Mouse (Mus musculus): ENCODE measurements around the gene Ddx4. TPM values are rescaled to one million over a fixed set of nuclear protein-coding genes. Genes with fewer than 3 reads are reported as not detected.

The Ddx4 gene
- polyA plus RNA-seq, 1 experiment from 2014 or later = not detected

- no peak for ATAC-seq
- no peak for DNase-seq (ENCODE audit: low read depth, low spot score)
Observed at GRCm38 (mm10) chr13:112671708-112672107, 19.4 kb upstream of the Ddx4 start.

GRCm38 (mm10) chr13:112667215-112667614 lies 14.9 kb upstream of the Ddx4 start:
- ATAC-seq (no peak), DNase-seq (ENCODE audit: low read depth, low spot score) (no peak)
- in situ Hi-C loops (cut with MboI; ENCODE audit: low pct_unique_long_range_greater_than_20kb) = loop anchor here (5.0 to 25.0 kb wide), 2 partner anchors 230 to 595 kb away; no protein-coding TSS in a partner anchor
- no peak for TF ChIP-seq CTCF (IDR thresholded peaks at IDR 0.05)
- ChIA-PET POLR2A (no interaction called here), CTCF (interaction anchor here (1.0 kb wide), 1 partner anchor 150 kb away, joined by 3 read pairs; no protein-coding TSS in a partner anchor)
- H3K27me3 ChIP-seq = no peaks in the 10 kb centered on the region

More at GRCm38 (mm10) chr13:112671708-112672107, 19.4 kb upstream of the Ddx4 start:
- H3K27me3 ChIP-seq = no peaks in the 10 kb centered on the region
- POLR2A ChIA-PET = no interaction called here
- CTCF ChIA-PET = interaction anchor here (1.3 kb wide), 1 partner anchor 210 kb away, joined by 3 read pairs; no protein-coding TSS in a partner anchor
- peak; percentile 24 for TF ChIP-seq CTCF (IDR thresholded peaks at IDR 0.05)
- in situ Hi-C loops (cut with MboI; ENCODE audit: low pct_unique_long_range_greater_than_20kb) = loop anchor here (5.0 to 25.0 kb wide), 2 partner anchors 366 to 591 kb away; partner anchors contain the start of gene Cdc20b

- ATAC-seq = no peak
- no peak for DNase-seq (ENCODE audit: low read depth, low spot score)
- in situ Hi-C loops (cut with MboI; ENCODE audit: low pct_unique_long_range_greater_than_20kb) = loop anchor here (5.0 to 25.0 kb wide), 2 partner anchors 231 to 596 kb away; no protein-coding TSS in a partner anchor
- ChIA-PET POLR2A (no interaction called here), CTCF (interaction anchor here (1.0 kb wide), 1 partner anchor 151 kb away, joined by 3 read pairs; no protein-coding TSS in a partner anchor)
- H3K27me3 ChIP-seq = no peaks in the 10 kb centered on the region
- no peak for TF ChIP-seq CTCF (IDR thresholded peaks at IDR 0.05)
Observed at GRCm38 (mm10) chr13:112666433-112667024, 14.3 kb upstream of the Ddx4 start.

- TF ChIP-seq CTCF (IDR thresholded peaks at IDR 0.05) = no peak
- ATAC-seq = no peak
- in situ Hi-C loops (cut with MboI; ENCODE audit: low pct_unique_long_range_greater_than_20kb) = loop anchor here (25.0 kb wide), 1 partner anchor 601 kb away; no protein-coding TSS in a partner anchor
- ChIA-PET POLR2A (interaction anchor here (0.6 kb wide), 1 partner anchor 373 kb away, joined by 3 read pairs; no protein-coding TSS in a partner anchor), CTCF (interaction anchor here (0.5 kb wide), 1 partner anchor 136 kb away, joined by 3 read pairs; no protein-coding TSS in a partner anchor)
- DNase-seq (ENCODE audit: low read depth, low spot score) = no peak
- H3K27me3 ChIP-seq = no peaks in the 10 kb centered on the region
Observed at GRCm38 (mm10) chr13:112661687-112662086, 9.4 kb upstream of the Ddx4 start.

GRCm38 (mm10) chr13:112660574-112661381 lies 8.5 kb upstream of the Ddx4 start, which contains the start of gene Slc38a9:
Gene Slc38a9, plus strand, starts transcription at chr13:112660751.
- ChIA-PET POLR2A (interaction anchor here (0.6 kb wide), 1 partner anchor 374 kb away, joined by 3 read pairs; no protein-coding TSS in a partner anchor), CTCF (no interaction called here)
- in situ Hi-C loops (cut with MboI; ENCODE audit: low pct_unique_long_range_greater_than_20kb) = loop anchor here (25.0 kb wide), 1 partner anchor 602 kb away; no protein-coding TSS in a partner anchor
- ATAC-seq (peak; percentile 98), DNase-seq (ENCODE audit: low read depth, low spot score) (peak; percentile 58)
- no peak for TF ChIP-seq CTCF (IDR thresholded peaks at IDR 0.05)
- peaks cover 4% of the 10 kb centered on the region for H3K27me3 ChIP-seq

GRCm38 (mm10) chr13:112659986-112660573 lies 7.8 kb upstream of the Ddx4 start:
- DNase-seq (ENCODE audit: low read depth, low spot score) (no peak), ATAC-seq (peak; percentile 29)
- in situ Hi-C loops (cut with MboI; ENCODE audit: low pct_unique_long_range_greater_than_20kb) = loop anchor here (25.0 kb wide), 1 partner anchor 602 kb away; no protein-coding TSS in a partner anchor
- TF ChIP-seq CTCF (IDR thresholded peaks at IDR 0.05) = no peak
- ChIA-PET POLR2A (no interaction called here), CTCF (no interaction called here)
- peaks cover 11% of the 10 kb centered on the region for H3K27me3 ChIP-seq

- in situ Hi-C loops (cut with MboI; ENCODE audit: low pct_unique_long_range_greater_than_20kb) = loop anchor here (25.0 kb wide), 1 partner anchor 611 kb away; no protein-coding TSS in a partner anchor
Observed at GRCm38 (mm10) chr13:112651183-112651582, 1.1 kb downstream of the Ddx4 start.

GRCm38 (mm10) chr13:112645529-112646186 lies 6.6 kb downstream of the Ddx4 start:
- POLR2A ChIA-PET = no interaction called here
- in situ Hi-C loops (cut with MboI; ENCODE audit: low pct_unique_long_range_greater_than_20kb) = loop anchor here (25.0 kb wide), 1 partner anchor 358 kb away; the partner anchor contains the start of gene Ankrd55
- DNase-seq (ENCODE audit: low read depth, low spot score) = no peak
- CTCF ChIA-PET = no interaction called here
- H3K27me3 ChIP-seq = peaks cover 69% of the 10 kb centered on the region
- no peak for ATAC-seq
- TF ChIP-seq CTCF (IDR thresholded peaks at IDR 0.05) = no peak

More at GRCm38 (mm10) chr13:112651183-112651582, 1.1 kb downstream of the Ddx4 start:
- DNase-seq (ENCODE audit: low read depth, low spot score) = no peak
- ChIA-PET POLR2A (no interaction called here), CTCF (no interaction called here)
- no peak for ATAC-seq
- TF ChIP-seq CTCF (IDR thresholded peaks at IDR 0.05) = no peak
- H3K27me3 ChIP-seq = peaks cover 45% of the 10 kb centered on the region

GRCm38 (mm10) chr13:112644996-112645395 lies 7.3 kb downstream of the Ddx4 start:
- in situ Hi-C loops (cut with MboI; ENCODE audit: low pct_unique_long_range_greater_than_20kb) = loop anchor here (25.0 kb wide), 1 partner anchor 358 kb away; the partner anchor contains the start of gene Ankrd55

More at GRCm38 (mm10) chr13:112644996-112645395, 7.3 kb downstream of the Ddx4 start:
- H3K27me3 ChIP-seq = peaks cover 70% of the 10 kb centered on the region
- DNase-seq (ENCODE audit: low read depth, low spot score) = no peak
- CTCF ChIA-PET = no interaction called here
- no peak for TF ChIP-seq CTCF (IDR thresholded peaks at IDR 0.05)
- POLR2A ChIA-PET = no interaction called here
- ATAC-seq = no peak
